Mouse (Mus musculus): ENCODE results near the gene Unc13a.
"Not testable (repeated sequence)": the region's sequence is repeated elsewhere in the genome, so short reads cannot be mapped to it uniquely, and the experiment has no call there.

The Unc13a gene

GRCm38 (mm10) chr8:71671549-71671965 is at the start of gene Unc13a:
TSS of gene Unc13a (minus strand) at chr8:71671757.
- DNase-seq: peak; percentile 93

- no peak for DNase-seq
Measured at GRCm38 (mm10) chr8:71719928-71720457, 48.4 kb upstream of the Unc13a start.

DNA sequence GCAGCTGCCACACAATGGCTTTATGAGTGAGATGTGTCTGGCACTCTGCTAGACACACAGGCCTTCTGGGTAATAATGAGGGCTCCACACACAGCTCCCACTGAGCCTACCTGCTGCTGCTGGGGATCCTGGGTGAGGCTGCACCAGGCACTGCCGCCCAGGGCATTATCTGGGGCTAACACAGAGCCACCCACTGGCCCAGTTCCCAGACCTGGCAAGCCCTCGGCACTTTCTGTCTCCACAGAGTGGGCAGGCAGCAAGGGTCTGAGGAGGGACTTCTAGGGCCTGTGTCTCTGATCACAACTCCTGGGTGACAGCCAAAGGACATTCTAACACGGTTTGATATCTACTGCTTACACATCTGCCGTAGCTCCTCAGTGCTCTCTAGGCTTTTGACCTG is 47.7 kb upstream of the Unc13a start:
- no peak for DNase-seq

DNA sequence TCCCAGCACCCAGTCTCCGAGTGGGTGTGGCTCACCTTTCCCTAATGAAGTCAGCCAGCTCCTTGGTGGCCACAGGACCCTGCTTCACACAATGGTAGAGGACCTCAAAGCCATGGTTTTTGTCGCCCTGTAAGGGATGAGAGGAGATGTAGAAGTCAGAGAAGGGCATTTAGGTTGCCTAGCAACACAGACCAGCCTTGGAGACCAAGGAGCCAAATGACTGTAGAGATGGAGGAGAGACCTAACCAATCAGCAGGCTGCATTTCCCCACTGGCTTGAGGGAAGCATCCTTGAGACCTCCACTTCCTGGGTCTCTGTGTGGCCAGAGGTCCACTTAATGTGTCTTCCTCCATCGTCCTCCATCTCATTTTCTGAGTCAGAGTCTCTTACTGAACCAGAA is 46.7 kb upstream of the Unc13a start:
- no peak for DNase-seq

DNA sequence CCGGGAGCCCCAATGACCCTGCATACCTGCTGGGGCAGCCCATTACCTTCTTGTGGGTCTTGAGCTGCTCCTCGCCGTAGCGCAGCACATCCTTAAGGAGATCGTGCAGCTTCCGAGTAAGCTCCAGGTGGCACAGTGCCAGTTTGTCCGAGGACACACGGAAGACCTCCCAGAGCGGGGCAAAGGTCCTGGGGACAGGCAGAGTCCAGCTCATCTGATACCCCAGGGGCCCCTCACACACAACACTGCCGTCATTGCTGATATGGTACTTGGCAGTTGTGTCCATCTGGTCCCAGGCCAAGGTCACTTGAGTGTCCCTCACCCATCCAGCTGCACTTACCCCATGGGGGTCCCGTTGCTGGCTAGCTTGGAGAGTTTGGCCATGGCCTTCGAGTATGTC is 45.5 kb upstream of the Unc13a start:
- DNase-seq: no peak

DNA sequence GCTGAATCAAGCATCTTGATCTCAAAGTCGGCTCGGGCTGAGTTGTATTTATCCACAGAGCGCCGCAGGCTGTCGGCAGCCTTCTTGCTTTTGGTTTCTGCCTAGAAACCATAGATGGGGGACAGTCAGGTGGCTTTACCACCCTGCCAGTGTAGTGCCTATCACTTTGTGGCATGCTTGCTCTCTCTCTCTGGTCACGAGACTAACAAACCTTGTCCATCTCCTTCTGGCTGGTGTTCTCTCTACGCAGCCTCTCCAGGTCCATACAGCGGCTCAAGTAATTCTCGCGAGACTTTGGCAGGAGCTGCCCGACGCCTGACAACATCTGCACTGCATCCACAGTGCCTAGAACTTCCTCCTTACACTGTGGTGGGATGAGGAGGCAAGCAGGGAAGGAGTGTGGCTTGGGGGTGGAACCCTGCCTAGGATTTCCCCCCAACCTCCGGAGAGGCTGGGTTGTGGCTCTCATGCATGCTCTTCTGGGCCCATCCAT is 45.0 kb upstream of the Unc13a start:
- no peak for DNase-seq

DNA sequence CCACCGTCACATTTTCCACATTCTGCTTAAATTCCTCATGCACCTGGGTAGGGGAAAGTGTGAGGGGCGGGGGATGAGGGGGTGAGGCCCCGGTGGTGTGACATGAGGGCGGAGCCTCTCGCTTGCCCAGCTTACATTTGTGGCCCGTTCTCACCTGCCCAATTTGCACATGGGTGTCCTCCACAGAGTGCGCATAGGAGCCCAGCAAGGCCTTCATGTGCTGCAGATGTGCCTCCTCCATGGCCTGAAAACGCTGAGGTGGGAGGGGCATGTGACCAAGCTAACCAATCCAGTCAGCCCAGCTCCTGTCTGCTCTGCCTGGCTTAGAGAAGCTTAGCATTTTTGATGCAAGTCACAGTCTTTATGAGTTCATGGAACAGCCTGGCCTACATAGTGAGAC is 44.0 kb upstream of the Unc13a start:
- no peak for DNase-seq

- no peak for DNase-seq
Measured at GRCm38 (mm10) chr8:71711574-71711973, 40.0 kb upstream of the Unc13a start.

- peak; percentile 85 for DNase-seq
Measured at GRCm38 (mm10) chr8:71709800-71710446, 38.4 kb upstream of the Unc13a start.

GRCm38 (mm10) chr8:71709134-71709799 is 37.7 kb upstream of the Unc13a start:
- DNase-seq: no peak

GRCm38 (mm10) chr8:71707874-71708273 is 36.3 kb upstream of the Unc13a start:
- DNase-seq: peak; percentile 41

- not testable (repeated sequence) for DNase-seq
Measured at GRCm38 (mm10) chr8:71703400-71703799, 31.8 kb upstream of the Unc13a start.

DNA sequence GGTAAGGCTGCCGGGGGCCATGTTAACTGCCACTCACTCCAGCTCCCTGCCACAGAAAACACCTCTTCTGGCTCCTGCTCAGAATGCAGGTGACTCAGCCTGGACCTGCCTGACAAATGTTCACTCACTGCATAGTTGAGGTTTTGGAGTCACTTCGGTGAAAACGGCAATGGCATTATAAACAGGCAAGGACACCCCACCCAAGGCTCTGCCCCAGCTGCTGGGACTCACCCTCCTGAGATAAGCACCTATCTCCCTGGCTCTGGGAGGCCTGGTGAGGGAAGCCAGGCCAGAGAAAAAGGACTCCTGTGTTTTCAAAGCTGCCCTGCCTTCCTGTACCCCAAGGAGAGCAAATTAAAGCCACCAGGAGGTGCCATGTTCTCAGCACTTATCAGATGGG is 31.4 kb upstream of the Unc13a start:
- DNase-seq: no peak

DNA sequence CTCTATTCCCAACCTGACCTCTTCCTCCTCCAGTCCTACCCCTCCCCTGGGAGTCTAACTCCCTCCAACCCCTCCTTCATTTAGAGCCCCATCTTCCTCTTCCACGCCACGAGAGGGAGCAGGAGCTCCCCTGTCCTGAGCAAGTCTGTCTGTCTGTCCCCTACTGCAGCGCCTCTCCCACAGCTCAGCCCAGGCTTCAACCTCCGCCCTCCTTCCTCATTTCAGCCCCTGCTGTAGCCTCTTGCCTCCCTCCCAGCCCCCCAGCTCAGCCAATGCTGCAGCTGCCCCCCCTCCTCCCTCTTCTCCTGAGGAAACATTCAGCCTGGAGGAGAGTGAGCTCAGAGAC is 30.5 kb upstream of the Unc13a start:
- DNase-seq: no peak

- DNase-seq: no peak
Measured at GRCm38 (mm10) chr8:71701414-71702086, 30.0 kb upstream of the Unc13a start, which contains the start of gene B3gnt3. TSS of gene B3gnt3 (minus strand) at chr8:71701789.

DNA sequence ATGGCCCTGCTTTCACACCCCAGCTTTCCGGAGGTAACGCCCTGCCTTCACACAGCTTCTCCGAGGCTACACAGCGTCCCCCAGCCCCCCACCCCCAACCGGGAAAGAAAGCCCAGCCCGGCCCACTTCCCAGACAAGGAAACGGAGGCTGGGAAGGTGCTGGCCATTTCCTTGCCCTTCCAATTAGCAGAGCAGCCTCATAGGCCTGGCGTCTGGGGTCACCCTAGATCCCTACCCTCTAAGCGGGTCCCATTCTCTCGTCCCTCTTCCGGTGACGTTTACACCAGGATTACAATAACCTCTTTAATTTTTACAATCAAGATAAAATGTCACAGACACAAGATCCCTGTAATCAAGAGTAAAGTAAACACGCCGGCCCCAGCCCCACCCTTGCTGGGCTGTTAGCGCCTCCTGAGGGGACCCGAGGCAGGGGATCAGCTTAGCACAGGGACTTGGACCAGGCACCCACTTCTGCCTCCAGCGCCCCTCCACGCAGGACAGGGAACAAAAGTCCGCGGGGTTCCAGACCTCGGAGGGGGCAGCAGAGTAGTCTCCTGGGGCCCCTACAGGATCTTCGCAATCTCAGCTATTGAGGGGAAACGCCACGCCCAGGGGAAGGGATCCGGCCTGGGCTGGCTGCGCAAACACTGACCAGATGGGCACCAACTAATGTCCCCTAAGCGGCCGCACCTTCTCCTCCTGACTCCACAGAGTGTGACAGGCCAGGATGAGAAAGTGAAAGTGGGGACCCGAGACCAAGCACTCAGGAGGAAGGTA is 29.1 kb upstream of the Unc13a start:
- DNase-seq: peak; percentile 53

DNA sequence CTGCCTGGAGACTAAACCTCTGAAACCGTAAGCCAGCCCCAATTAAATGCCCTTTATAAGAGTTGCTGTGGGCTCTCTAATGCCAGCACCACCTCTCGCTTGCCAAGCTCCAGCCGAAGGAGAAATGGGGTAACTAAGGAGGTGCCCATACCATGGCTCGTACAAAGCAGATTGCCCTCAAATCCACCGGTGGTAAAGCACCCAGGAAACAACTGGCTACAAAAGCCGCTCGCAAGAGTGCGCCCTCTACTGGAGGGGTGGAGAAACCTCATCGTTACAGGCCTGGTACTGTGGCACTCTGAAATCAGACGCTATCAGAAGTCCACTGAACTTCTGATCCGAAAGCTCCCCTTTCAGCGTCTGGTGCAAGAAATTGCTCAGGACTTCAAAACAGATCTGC is 23.9 kb upstream of the Unc13a start:
- DNase-seq: not testable (repeated sequence)

DNA sequence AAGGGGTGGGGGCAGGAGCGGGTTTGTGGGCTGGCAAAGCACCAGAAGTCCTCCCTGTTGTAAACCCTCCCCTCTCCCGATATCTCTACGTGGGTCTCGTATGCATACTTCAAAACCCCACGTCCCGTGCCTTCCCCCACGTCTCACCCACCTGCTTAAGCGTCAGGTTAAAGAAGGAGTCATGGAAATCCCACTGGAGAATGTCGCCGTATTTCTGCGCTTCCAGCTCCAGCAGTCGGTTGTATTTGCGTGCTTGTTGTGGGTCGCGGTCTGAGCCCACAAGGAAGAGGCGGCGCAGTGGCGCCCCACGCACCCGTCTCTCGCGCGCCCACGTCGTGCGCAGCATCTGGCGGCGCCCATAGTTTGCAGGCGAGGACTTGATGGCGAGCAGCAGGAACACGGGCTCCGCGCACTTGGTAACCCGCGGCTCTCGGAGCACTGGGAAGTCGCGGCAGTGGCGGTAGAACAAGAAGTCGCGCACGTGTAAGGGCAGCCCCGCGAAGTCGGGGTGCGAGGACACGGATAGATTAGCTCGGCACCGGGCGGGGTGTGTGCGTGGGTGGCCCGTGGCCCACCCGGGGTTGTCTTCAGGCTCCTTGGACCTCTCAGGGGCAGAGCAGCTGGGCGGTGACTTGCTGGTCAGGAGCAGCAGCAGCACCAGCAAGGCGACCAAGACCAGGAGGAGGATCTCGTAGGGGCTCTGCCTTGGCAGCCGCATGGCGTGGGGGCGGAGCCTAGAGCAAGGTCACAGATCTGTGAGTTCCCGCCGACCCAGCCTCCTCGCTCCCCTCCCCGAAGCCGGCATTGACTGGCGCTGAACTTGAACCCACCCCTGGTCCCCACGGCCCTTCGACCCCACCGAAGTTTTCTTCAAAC is 21.8 kb upstream of the Unc13a start:
- no peak for DNase-seq

- no peak for DNase-seq
Measured at GRCm38 (mm10) chr8:71692509-71692908, 21.0 kb upstream of the Unc13a start.

GRCm38 (mm10) chr8:71689028-71689427 is 17.5 kb upstream of the Unc13a start, which contains the start of gene Insl3:
TSS of gene Insl3 (plus strand) at chr8:71689214.
- DNase-seq: no peak

DNA sequence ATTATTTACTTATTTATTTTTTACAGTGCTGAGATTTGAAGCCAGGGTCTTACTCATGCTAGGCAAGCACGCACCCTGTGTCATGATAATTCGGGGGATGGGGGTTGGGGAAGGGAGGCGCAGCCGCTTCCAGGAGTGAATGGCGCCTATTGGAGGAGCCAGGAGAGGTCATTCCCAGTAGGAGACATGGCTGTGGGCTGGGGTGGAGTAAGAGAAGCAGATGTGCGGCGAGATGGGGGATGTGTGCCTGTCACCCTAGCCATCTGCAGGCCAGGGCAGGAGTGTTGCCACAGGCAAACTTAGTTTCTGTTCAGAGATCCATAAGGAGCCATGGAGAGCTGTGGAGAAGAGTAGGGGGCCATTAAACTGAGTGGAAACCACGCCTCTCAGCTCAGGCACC is 16.1 kb upstream of the Unc13a start:
- no peak for DNase-seq

Measured in kidney, postnatal 14 days (tissue).